Comparison of ENCODE assay signal across 9 mouse cellular contexts in genomic region chr1:165617166-165617891, GRCm38 (mm10). TPM values are rescaled to one million over a fixed set of nuclear protein-coding genes. Genes with fewer than 3 reads are reported as not detected.
A peak's percentile ranks its signal among the peaks of the same experiment; 100 is the strongest.
DNase-seq lines count a peak whose midpoint lies in the region; ATAC-seq lines count a peak whose summit lies in the region.
"Had no signal": no experiment of that assay in that cellular context is flagged by ENCODE, and none has a peak within 500 bp of the region (broad histone marks: within the 10 kb centered on the region; RNA-seq: fewer than 3 reads in every experiment).

No protein-coding gene starts in this region.

- intact Hi-C loops in heart, postnatal 10 days (cut with DNase I): no loop called here

- no peaks in the 10 kb centered on the region for H3K27me3 ChIP-seq in embryonic facial prominence, embryonic 11.5 days (ENCODE audit: control insufficient read depth, insufficient read depth, low read length)
- H3K27me3 ChIP-seq in midbrain, embryonic 11.5 days (ENCODE audit: control insufficient read depth, insufficient read depth, low read length): no peaks in the 10 kb centered on the region

- no peak overlapping the region for H3K27ac ChIP-seq in embryonic facial prominence, embryonic 11.5 days (replicated peaks; ENCODE audit: low read depth, low read length)
- peak overlapping the region; percentile 58; the same call in 1 of the 2 replicates for H3K27ac ChIP-seq in midbrain, embryonic 11.5 days (ENCODE audit: low read depth, low read length)

- DNase-seq in Muller cell, postnatal 12 days (ENCODE audit: inconsistent ontology term): peak; percentile 36
- DNase-seq in embryonic facial prominence, embryonic 11.5 days (ENCODE audit: low spot score): peak; percentile 24
- DNase-seq in heart, postnatal 10 days: peak; percentile 51 to 58
- DNase-seq in kidney, postnatal 25 days: peak; percentile 70 to 83
- DNase-seq in midbrain, embryonic 11.5 days (ENCODE audit: low spot score, missing footprints): peak; percentile 90
- no peak for DNase-seq in left cerebral cortex, adult 9 months (ENCODE audit: low spot score in 2 of 2)
- DNase-seq in layer of hippocampus, adult 9-11 months: no peak
- no peak for DNase-seq in cerebellum, adult 11 months

- WGBS in embryonic facial prominence, embryonic 11.5 days: 13% methylated on average over 15 of the region's 15 CpGs
- 8% methylated on average over 15 of the region's 15 CpGs for WGBS in midbrain, embryonic 11.5 days

- H3K9me3 ChIP-seq in embryonic facial prominence, embryonic 11.5 days (replicated peaks; ENCODE audit: control insufficient read depth, low read length): no peaks in the 10 kb centered on the region
- no peaks in the 10 kb centered on the region; the same call in 1 of the 2 replicates for H3K9me3 ChIP-seq in midbrain, embryonic 11.5 days (ENCODE audit: control insufficient read depth, low read length)
- H3K9me3 ChIP-seq: G1E had no signal

- H3K9ac ChIP-seq in embryonic facial prominence, embryonic 11.5 days (replicated peaks; ENCODE audit: low read length): no peak overlapping the region
- no peak overlapping the region for H3K9ac ChIP-seq in midbrain, embryonic 11.5 days (ENCODE audit: low read length)

- ATAC-seq in embryonic facial prominence, embryonic 11.5 days (replicated peaks; ENCODE audit: insufficient number of reproducible peaks, low FRiP score, low TSS enrichment, low read depth): no peak
- peak; percentile 66 for ATAC-seq in midbrain, embryonic 11.5 days (ENCODE audit: low FRiP score)

- no peak overlapping the region for H3K4me2 ChIP-seq in embryonic facial prominence, embryonic 11.5 days (ENCODE audit: low read depth, low read length)
- peak overlapping the region; percentile 18; the same call in 1 of the 2 replicates for H3K4me2 ChIP-seq in midbrain, embryonic 11.5 days

- H3K36me3 ChIP-seq in embryonic facial prominence, embryonic 11.5 days (replicated peaks; ENCODE audit: control insufficient read depth, insufficient read depth, low read depth, low read length): peaks cover 3% of the 10 kb centered on the region
- peaks cover 3% of the 10 kb centered on the region for H3K36me3 ChIP-seq in midbrain, embryonic 11.5 days (ENCODE audit: control insufficient read depth, insufficient read depth, low read length)

- no peaks in the 10 kb centered on the region; the same call in 1 of the 2 replicates for H3K4me1 ChIP-seq in embryonic facial prominence, embryonic 11.5 days (ENCODE audit: control insufficient read depth, insufficient read depth, low read length)
- H3K4me1 ChIP-seq in midbrain, embryonic 11.5 days (ENCODE audit: control insufficient read depth, insufficient read depth, low read length): peaks cover 16% of the 10 kb centered on the region

- no peak overlapping the region for H3K4me3 ChIP-seq in embryonic facial prominence, embryonic 11.5 days (ENCODE audit: low read depth, low read length)
- H3K4me3 ChIP-seq in midbrain, embryonic 11.5 days (ENCODE audit: low read depth, low read length): no peak overlapping the region

RNA-seq across cellular contexts. Expression of gene Mpzl1, which starts 17.0 kb away (rescaled TPM):
- polyA plus RNA-seq in embryonic facial prominence, embryonic 11.5 days (2014; fragmentation: Nextera tagmentation; extraction: Ambion mirVana): 158 and 169 TPM in 2 replicates
- 10 to 100 TPM; 49.4 to 57.7 TPM for total RNA-seq in heart, postnatal 10 days (2021)
- 141 and 144 TPM in 2 replicates for polyA plus RNA-seq in midbrain, embryonic 11.5 days (2014; fragmentation: Nextera tagmentation; extraction: Ambion mirVana)

Comparison
In these comparisons a context has a peak if more than half of its experiments do, and no peak if none do; other contexts are left out.
1. DNase-seq: peak in Muller cell, postnatal 12 days (single experiment), embryonic facial prominence, embryonic 11.5 days (single experiment), heart, postnatal 10 days (2 of 2), kidney, postnatal 25 days (2 of 2) and midbrain, embryonic 11.5 days (single experiment); none in left cerebral cortex, adult 9 months (0 of 2), layer of hippocampus, adult 9-11 months (single experiment) and cerebellum, adult 11 months (single experiment).